Mouse (Mus musculus) retina, embryonic 14.5 days (tissue): Measurements from ENCODE around the gene Unc80.
"Not testable (repeated sequence)": the region's sequence is repeated elsewhere in the genome, so short reads cannot be mapped to it uniquely, and the experiment has no call there.

Experiments used
- DNase-seq: peaks from one replicate; pipeline ENCODE4 v3.0.0-alpha.2; 2015; ENCODE audit warnings: low spot score

The Unc80 gene

DNA sequence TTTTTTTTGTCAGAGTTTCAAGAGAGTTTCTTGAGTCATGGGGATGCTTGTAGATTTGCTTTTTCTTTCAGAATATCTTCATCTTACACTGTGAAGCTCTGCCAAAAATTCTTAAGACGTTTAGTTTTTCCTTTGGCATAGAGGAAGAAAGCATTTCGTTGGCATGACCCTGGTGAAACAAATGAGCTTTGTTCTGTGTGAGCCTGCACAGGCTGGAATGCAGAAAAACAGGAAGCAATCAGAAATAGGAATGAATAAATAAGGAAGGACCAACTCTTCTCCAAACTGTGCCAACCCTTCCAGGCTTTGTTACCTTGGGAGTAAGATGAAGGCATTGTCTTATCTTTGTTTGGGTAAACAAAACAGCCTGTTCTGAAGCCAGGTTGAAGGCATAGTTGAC, 149.0 kb downstream of the Unc80 start:
- no peak for DNase-seq

DNA sequence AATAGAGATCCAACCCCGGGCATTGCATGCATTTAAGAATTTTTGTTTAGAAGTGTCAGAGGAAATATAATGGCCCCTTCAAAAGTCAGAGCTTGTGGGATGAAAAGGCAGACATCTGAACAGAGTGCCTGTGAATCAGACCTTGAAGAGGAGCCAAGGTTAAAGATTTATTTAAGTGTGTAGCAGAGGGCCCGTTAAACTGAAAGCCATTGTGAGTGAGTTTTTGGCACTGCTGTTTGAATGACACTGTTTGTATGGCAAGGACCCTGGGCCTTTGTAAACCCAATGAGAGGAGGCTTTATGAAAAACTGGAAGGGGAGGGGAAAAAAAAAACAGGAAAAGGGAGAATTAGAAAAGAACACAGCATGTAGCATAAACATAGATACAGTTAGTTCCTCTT, 170.0 kb downstream of the Unc80 start:
- DNase-seq = no peak

DNA sequence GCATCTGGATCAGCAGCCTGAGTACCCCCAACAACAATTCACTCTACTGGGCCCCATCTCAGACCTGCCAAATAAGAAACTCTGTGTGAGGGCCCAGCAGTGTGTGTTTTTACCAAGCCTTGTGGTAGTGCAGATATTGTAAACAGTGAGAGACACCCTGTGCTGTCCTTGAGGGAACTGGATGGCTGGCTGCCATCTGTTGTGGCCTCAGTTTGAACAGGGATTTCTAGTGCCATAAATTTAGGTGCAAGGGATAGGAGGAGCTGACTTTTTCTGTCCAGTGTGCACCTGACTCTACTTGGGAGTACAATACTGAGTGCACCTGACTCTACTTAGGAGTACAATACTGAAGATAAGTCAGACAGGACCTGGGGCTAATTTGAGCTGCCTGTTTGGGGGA, 178.7 kb downstream of the Unc80 start:
- no peak for DNase-seq

DNA sequence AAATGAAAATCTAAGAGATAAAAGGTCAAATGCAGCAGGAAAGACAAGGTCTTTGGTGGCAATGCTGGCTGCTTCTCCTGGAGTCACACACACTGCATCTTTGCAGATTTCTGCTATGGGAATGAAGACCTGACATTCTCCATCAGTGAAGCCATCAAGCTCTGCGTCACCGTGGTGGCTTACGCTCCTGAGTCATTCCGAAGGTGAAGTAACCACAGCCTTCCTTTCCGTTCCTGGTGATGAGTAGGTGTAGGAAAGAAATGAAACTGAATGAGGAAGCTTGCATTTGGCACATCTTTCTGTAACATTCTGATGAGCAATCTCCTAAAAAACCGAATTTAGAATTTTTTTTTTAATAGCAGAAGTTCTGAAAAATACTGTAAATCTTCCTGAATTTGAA, 181.4 kb downstream of the Unc80 start:
- no peak for DNase-seq

DNA sequence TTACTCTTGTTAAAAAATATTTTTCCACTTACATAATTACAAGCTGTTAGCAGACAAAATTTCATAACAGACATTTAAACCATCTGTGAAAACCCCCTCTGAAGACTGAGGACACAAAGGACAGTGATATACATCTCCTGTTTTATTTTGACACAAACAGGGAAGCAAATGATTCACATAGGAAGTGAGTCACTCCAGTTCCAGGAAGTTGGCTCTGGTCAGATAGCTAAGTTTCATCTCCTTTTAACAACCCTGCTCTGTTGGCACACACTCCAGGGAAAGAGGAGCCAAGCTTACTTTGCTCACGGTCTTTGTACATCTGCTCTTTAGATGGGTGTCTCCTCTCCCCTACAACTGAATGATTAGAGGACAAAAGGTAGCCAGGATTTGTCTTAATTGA, 181.8 kb downstream of the Unc80 start:
- no peak for DNase-seq

DNA sequence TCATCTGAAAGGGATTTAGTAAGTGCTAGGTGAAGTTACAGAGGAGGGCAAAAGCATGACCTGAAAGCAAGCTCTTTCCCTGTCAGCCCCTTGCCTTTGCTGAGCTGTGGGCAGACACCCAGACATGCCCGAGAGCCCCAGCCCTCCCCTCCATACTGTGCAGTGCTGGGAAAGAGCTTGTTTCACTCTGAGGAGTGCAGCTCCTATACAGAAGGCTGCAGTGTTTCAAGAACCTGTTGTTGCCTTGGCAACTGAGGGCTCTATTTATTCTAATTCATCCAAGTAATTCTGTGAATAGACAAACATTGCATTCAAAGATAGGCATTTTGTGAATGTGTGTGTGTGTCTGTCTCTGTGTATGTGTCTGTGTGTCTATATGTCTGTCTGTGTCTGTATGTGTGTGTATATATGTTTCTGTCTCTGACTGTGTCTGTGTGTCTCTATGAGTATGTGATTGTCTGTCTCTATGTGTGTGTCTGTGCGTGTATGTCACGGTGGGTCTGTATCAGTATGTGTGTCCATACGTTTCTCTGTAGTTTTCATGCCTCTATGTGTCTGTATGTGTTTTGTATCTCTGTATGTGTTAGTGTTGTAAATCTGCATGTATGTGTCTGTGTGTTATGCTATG, 187.1 kb downstream of the Unc80 start:
- no peak for DNase-seq

DNA sequence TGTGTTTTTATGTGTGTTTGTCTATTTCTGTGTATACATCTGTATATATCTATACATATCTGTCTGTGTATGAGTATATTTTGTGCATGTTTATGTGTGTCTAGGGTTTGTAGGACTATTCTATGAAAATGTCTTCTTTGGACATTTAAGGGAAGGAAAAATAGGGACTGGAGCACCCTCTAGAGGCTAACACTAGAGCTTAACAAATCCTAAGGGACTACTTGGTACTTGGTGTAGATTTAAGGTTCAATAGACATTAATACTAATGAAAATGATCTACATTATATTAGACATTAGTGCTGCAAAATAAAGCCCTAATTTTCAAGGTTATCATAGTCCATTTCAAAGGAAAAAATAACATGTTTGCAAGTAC, 187.6 kb downstream of the Unc80 start:
- DNase-seq = peak; percentile 82

DNA sequence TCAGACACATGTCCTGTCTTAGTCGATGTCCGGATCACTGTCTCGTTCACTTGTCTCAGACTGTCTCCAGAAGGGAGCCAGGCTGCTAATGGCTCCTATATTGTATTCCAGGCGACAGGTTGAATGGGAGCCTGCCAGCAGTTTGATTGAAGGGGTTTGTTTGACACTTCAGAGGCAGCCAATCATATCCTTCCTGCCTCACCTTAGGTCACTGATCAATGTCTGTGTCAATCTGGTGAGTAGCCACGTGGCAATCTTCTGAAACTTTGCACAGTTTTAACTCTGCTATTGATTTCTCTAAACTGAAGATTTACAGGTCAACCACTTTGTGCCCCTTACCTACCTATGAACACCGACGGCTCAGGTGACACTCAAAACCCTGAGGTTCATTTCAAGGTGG, 203.3 kb downstream of the Unc80 start:
- DNase-seq = no peak

DNA sequence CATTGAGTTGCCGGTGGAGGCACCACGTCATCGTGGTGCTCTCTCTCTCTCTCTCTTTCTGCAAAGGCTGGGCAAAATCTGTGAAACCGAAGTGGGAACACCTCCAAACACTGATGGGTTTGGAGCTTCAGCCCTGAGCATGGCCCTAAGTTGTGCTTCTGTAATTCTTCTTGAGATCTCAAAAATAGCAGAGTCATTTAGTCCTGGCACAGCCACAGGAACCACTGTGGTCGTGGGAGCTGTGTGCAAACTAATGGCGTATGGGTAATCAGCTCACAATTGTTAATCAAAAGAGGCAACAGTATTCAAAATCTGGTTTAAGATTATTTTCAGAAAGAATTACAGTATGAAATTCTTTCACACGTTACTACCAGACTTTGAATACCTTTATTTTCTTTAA, 204.6 kb downstream of the Unc80 start:
- DNase-seq = no peak

DNA sequence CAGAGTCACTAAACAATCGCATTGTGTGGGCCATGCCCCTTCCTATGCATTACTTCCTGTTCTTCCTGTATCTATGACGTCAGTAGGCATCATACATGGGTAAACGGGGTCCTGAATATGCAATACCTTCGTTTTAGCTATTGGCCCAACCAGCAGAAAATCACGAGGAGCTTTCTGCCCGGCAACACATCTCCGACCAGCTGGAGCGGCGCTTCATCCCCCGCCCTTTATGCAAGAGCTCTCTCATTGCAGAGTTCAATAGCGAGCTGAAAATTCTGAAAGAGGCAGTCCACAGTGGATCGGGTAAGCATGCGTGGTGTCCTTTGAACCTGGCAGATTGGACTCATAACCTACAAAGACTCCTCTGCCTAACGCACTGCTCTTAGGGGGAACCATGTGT, 209.8 kb downstream of the Unc80 start:
- no peak for DNase-seq

DNA sequence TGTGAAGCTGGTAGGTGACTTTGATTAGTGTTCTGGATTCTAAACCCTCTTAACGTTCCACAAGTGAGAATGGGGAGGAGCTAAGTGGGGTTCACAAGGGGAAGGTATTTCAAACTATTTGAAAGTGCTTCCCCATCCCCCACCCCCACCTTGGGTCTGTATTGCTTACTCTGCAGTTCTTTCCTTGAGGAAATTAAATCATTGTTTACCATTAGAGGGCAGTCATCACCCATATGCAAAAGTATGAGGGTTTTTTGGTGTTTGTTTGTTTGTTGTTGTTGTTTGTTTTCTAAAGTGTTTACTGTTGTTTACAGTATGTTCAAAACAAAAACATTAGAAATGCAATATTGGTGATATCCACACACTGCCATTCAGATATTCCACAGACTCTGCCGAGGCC, 210.5 kb downstream of the Unc80 start:
- DNase-seq = no peak

DNA sequence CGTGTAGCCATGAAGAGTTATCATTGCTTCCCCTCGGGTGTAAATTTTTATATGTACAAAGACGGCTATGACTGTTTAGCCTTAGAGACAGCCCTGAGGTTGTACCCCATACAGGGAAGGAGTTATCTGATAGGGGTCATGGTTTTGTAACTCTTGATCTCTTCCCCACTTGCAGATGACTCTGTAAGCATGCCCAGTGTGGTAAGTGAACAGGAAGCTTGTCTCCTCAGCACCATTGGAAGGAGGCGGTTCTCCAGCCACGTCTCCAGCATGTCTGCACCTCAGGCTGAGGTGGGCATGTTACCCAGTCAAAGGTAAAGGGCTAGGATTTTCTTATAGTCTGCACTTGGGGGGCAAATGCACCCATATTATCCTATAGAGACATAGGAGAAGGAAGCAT, 214.8 kb downstream of the Unc80 start:
- DNase-seq = no peak

DNA sequence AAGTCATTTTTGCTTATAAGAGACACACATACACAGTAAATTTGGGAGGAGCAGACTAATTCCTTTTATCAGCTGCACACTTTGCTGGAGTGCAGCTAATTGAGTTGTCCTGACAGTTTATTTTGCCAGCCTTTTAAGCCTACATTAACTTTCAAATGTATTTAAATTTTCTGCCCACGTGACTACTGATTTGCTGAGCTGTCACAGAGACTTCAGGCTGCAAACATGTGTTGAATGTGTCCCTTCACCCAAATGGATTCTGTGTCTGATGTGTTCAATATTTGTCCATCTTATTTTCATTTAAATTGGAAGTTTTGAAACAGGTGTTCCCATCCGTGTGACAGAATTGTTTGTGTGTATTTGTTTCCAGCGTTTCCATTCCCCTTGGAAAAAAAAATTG, 223.6 kb downstream of the Unc80 start:
- DNase-seq = no peak

DNA sequence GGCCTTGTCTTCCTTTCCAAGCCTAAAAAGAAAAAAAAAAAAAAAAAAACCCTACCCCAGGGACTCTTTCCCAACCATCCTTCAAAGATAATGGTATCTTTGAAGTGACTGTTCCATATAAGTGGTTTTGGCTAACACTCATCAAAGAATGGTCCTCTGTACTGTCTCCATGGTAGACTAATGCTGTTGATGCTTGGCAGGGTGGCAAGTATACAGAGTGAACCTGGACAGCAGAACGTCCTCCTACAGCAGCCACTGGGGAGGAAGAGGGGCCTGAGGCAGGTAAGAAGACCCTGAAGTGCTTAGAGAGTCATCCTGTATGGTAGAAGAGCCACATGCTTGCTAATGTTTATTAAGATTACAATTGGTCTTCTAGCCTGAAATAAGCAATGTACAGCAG, 224.1 kb downstream of the Unc80 start:
- no peak for DNase-seq

DNA sequence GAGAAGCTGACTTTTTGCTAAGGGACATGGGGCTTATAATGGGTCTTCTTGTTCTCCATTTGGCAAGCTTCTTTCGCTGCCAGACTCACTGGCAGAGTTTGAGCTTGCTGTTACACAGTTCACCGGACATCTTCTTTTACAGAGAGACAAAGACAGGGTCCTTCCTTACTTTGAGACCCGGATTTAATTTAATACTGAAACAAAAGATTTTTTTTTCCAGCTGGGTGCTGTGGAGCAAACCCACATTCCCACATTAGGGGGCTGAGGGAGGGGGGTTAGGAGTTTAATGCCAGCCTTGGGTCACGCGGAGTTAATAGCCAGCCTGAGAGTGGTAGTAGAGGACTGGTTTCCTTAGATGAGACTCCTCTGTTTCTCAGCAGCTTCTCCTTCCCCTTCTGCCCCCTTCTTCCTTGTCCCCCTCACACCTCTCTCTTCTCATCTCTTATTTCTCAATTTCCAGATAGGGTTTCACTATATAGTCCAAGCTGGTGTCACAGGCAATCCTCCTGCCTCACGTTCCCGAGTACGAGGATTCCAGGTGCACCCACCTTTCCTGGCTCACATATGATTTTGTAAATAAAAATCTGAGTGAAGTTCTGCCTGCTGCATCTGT, 224.7 kb downstream of the Unc80 start:
- DNase-seq = no peak

DNA sequence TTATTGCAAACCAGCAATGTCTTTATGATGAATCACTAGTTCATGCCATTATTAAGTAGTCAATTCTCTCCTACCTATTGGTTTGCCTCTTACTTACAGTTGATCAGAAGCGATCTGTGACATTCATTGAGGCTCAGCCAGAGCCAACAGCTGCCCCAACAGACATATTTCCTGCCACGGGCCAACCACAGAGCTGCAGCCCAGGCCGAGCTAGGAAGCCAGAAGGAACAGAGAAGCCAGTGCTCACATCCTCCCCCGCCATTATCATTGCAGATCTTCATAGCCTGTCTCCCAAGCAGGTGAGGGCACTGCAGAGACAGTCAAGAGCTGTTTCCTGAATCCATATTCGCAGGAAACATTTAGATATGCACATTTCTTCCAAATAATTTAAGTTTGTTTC, 226.1 kb downstream of the Unc80 start:
- no peak for DNase-seq

DNA sequence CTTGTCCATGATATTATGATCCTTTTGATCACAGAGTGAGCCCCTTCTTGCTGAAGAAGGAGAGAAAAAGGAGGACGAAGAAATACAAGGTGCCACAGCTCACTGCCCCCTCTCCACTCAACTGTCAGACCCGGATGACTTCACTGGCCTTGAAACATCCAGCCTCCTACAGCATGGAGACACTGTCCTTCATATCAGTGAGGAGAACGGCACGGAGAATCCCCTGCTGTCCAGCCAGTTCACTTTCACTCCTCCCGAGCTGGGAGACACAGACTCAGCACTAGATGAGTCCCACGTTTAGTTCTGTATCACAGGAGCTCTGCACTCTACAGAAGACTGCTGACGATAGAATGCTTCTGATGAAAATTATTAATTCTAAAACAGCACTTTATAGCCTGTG, 227.1 kb downstream of the Unc80 start:
- DNase-seq = no peak

DNA sequence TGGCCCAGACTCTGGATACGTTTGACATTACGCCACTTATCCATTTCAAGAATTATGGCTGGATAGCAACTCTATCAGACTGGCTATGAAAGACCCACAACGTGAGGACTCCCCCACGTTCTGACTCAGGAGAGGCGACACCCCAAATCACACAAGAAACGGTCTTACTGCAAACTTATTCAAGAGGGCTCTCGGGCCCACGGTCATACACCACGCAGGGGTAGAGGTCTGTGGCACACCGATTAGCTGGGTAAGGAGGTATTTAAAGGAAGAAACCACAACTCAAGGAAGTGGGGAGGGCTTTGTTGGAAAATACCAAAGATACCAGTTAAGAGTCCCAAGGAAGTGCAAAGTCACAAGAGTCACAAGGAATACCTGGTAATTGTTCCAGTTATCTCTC, 231.5 kb downstream of the Unc80 start:
- DNase-seq = not testable (repeated sequence)

DNA sequence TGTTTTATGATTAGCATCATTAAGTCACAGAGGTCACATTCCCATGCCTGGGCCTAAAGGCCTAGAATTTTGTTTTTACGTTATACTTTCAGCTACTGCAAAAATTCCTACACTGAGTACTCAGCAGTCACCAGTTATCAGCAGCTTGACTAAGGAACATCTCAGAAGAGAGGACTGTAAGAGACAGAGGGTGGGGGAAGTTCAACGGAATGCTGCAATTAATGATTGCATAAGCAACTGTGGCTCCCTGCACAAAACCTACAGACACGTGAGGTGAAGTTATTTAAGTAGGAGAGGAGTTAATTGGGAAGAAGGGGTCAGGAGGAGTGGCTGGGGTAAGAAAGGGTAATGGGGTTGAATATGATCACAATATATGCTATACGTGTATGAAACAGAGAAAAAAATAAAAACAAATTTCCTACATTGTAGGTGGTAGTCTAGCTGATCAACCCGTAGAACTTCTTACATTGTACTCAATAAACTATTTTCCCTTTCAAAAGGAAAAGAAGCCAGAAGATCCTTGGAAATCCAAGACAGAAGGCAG, 232.1 kb downstream of the Unc80 start:
- no peak for DNase-seq

DNA sequence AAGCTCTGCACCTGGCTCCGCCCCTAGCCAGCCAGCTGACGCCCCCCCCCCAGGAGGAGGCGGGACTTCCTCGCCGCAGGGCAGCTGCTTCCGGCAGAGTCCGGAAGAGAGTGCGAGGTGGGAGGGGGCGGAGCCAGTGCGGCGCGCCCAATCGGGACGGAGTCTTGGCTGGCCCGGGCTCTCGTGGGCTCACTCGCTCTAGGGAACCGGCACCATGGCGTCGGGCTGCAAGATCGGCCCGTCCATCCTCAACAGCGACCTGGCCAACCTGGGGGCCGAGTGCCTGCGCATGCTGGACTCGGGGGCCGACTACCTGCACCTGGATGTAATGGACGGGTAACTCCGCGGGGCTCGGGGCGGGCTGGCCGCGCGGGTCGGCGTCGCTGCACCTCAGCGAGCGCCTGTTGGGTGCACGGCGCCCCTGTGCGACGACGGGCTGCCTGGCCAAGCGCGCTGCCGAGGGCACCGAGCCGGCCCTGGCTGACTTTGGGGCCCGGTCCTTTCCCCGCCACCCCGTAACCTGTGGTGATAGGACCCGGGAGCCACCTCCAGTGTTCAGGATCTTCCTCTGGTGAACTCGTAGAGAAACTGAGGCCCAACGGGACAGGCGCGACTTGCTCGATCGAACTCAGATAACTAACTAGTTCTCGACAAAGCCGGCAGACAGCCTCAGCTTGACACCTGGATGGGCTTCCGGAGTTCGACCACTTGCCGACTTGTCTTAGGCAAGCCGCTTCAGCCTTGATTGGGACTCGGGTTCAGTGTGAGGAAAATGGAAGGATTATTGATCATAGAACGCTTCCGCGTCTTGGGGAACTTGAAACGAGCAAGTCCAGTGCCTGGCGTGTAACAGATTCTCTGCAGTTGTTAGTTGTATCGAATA, 232.8 kb downstream of the Unc80 start, which contains the start of gene Rpe:
TSS of gene Rpe (plus strand) at position 139 of the 883 bp plus-strand sequence.
- DNase-seq = peak; percentile 95

DNA sequence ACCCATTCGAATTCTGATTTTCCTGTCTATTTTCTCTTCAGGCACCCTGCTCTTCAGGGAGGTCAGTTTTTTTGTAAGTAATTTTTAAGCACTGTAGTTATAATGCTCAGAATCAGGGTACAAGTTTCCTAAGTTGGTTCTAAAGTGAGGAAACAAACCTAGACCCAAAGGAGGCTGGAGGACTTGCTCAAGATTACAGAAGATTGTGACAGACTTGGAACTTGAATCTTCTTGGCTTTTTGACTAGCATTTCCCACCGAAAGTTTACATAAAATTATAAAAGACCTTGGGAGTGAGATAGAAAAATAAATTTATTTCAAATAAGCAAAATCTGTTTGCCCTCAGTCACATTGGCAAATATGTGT, 233.4 kb downstream of the Unc80 start:
- no peak for DNase-seq

DNA sequence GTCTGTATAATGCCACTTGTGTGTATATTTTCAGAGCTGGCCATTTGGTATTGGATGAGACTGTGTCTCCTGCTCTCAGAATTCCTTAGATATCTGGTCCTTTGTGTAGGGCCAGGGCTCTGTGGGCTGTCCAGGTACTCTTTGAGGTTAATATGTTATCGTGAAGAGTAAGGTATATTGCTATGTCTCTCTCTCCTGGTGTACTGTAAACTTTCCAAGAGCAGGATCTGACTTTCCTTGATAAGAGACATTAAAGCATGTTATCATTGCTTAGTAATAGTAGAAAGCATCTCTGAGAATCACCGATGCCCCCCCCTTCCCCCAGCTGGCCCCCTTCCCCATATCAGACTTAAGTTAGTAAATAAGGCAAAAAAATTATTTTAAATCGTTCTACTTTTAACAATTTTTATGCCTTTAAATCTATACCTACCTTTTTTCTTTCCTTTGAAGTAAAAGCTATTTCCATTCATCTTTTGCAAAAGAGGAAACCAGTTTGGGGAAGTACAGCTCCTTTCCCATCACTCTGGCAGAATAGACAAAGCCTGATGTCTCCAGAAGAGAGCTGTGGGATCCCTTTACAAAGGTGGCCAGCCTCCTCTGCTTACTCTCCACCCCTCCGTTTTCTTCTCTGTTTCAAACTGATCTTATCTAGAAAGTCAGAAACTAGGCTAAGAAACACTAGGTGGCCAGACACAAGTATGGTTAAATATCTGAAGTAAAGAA, 234.6 kb downstream of the Unc80 start:
- no peak for DNase-seq
